Comparison of ENCODE assay signal across 16 mouse cellular contexts in the genomic region with DNA sequence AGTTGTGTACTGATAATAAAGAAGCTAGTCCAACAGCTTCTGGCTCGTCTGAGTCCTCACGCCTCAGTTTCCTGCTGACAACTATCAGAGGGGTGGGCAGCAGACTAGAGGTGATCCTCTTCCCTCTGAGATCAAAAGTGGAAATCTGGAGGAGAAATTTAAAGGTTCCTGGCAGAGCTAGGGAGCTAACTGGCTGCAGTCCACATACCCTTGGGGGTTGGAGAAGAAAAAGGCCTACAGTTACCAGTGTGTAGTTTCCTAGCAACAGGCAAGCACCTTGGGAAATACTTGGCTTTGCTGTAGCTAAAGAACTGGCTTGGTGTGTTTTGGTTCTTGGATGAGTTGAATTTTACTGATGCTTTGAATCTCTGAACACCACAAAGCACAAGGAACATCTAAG. TPM values are rescaled to one million over a fixed set of nuclear protein-coding genes. Genes with fewer than 3 reads are reported as not detected.
A peak's percentile ranks its signal among the peaks of the same experiment; 100 is the strongest.
DNase-seq lines count a peak whose midpoint lies in the region; TF ChIP-seq lines count a peak whose summit lies in the region.
"Had no signal": no experiment of that assay in that cellular context is flagged by ENCODE, and none has a peak within 500 bp of the region (broad histone marks: within the 10 kb centered on the region; RNA-seq: fewer than 3 reads in every experiment).

No protein-coding gene starts in this region.

- H3K4me3 ChIP-seq in gastrocnemius, adult 2 months, result no peak overlapping the region
- H3K4me3 ChIP-seq: forebrain, embryonic 15.5 days; heart, embryonic 13.5 days; megakaryocyte, embryonic 14.5 days; neural tube, embryonic 13.5 days had no signal

- no peak overlapping the region for H3K27ac ChIP-seq in gastrocnemius, adult 2 months
- H3K27ac ChIP-seq: forebrain, embryonic 15.5 days; heart, embryonic 13.5 days; neural tube, embryonic 13.5 days had no signal

- peak; percentile 47 for DNase-seq in adrenal gland, postnatal 10 days
- DNase-seq in adrenal gland, adult 18-20 months (ENCODE audit: low spot score in 2 of 2), result no peak
- DNase-seq in layer of hippocampus, adult 11-12 months (ENCODE audit: low spot score), result peak; percentile 12
- DNase-seq in layer of hippocampus, postnatal 36 days, result no peak
- peak; percentile 19 for DNase-seq in 3T3-L1 (ENCODE audit: low read depth, low spot score)
- peak; percentile 12 to 17 for DNase-seq in left cerebral cortex, adult 8-10 months (ENCODE audit: low spot score in 2 of 2)
- no peak for DNase-seq in gastrocnemius, adult 2 months
- DNase-seq in heart, adult 8-10 months (ENCODE audit: low spot score), result no peak
- DNase-seq: kidney, postnatal 4 days; liver; thymus, postnatal 25 days had no signal

- intact Hi-C loops in gastrocnemius, adult 2 months (cut with DNase I), result loop anchor here (5.0 kb wide), 1 partner anchor 110 kb away; no protein-coding TSS in a partner anchor

- no peak for TF ChIP-seq CTCF in gastrocnemius, adult 2 months (IDR thresholded peaks at IDR 0.05)

RNA-seq across cellular contexts. Expression of gene Zbtb33, which starts 12.2 kb away (rescaled TPM):
- 10 to 100 TPM; 23.7 to 25.9 TPM for total RNA-seq in adrenal gland, postnatal 10 days (2021)
- total RNA-seq in adrenal gland, adult 18-20 months (2021), result 10 to 100 TPM; 28.0 to 36.1 TPM
- 10 to 100 TPM; 24.0 to 25.8 TPM for total RNA-seq in layer of hippocampus, postnatal 36 days (2021)
- 10 to 100 TPM; 20.6 to 26.4 (median 22.3) TPM for total RNA-seq in left cerebral cortex, adult 8-10 months (2022)
- total RNA-seq in gastrocnemius, adult 2 months (2021), result 1 to 10 TPM; 5.7 to 7.7 TPM
- total RNA-seq in heart, adult 8-10 months (2022), result 10 to 100 TPM in 2 of 4 experiments, 1 to 10 TPM in 2; 8.6 to 10.7 (median 10.1) TPM

RNA-seq across cellular contexts. Expression of gene Tmem255a, which starts 50.4 kb away (rescaled TPM):
- 10 to 100 TPM; 14.1 to 21.1 TPM for total RNA-seq in adrenal gland, postnatal 10 days (2021)
- total RNA-seq in adrenal gland, adult 18-20 months (2021), result 10 to 100 TPM; 20.4 to 38.1 TPM
- total RNA-seq in layer of hippocampus, postnatal 36 days (2021), result 10 to 100 TPM; 20.0 to 24.1 TPM
- total RNA-seq in left cerebral cortex, adult 8-10 months (2022), result 10 to 100 TPM; 20.8 to 24.7 (median 23.9) TPM
- total RNA-seq in gastrocnemius, adult 2 months (2021), result under 1 TPM; 0.28 to 0.61 TPM
- total RNA-seq in heart, adult 8-10 months (2022), result 1 to 10 TPM in 1 of 4 experiments, under 1 TPM in 3; 0.63 to 1.5 (median 0.72) TPM
- total RNA-seq: common myeloid progenitor, adult 5-6 weeks had no signal

Comparison
In these comparisons a context has a peak if more than half of its experiments do, and no peak if none do; other contexts are left out.
1. DNase-seq: peak in adrenal gland, postnatal 10 days (single experiment), layer of hippocampus, adult 11-12 months (single experiment), 3T3-L1 (single experiment) and left cerebral cortex, adult 8-10 months (2 of 2); none in adrenal gland, adult 18-20 months (0 of 2), layer of hippocampus, postnatal 36 days (0 of 2), gastrocnemius, adult 2 months (single experiment) and heart, adult 8-10 months (single experiment).
2. RNA of gene Tmem255a, which starts 50.4 kb away (total RNA-seq): 20.4 to 38.1 TPM in adrenal gland, adult 18-20 months, 20.0 to 24.1 TPM in layer of hippocampus, postnatal 36 days, 20.8 to 24.7 TPM in left cerebral cortex, adult 8-10 months and 14.1 to 21.1 TPM in adrenal gland, postnatal 10 days; 0.63 to 1.5 TPM in heart, adult 8-10 months and 0.28 to 0.61 TPM in gastrocnemius, adult 2 months; every median in the first group is over 4 times any median in the second.